Mouse (Mus musculus) gastrocnemius, adult 18-20 months (tissue): ENCODE measurements at regions not wholly inside any gene's neighbourhood (a gene's known extent, or its start where the extent isn't known, plus 50 kb on each side); places are given as distances from the start of the nearest gene placed in this dataset.
"Not testable (repeated sequence)": the region's sequence is repeated elsewhere in the genome, so short reads cannot be mapped to it uniquely, and the experiment has no call there.

Source experiments
- DNase-seq: peaks from one replicate; pipeline ENCODE4 v3.0.0; 2021; ENCODE audit warnings: low spot score

GRCm38 (mm10) chr4:23341240-23341639 is 853.1 kb upstream of the Pou3f2 start:
- no peak for DNase-seq

GRCm38 (mm10) chr4:23338481-23338880 is 850.3 kb upstream of the Pou3f2 start:
- no peak for DNase-seq

GRCm38 (mm10) chr4:23300617-23301016 is 812.5 kb upstream of the Pou3f2 start:
- no peak for DNase-seq

GRCm38 (mm10) chr4:23280087-23280486 is 791.9 kb upstream of the Pou3f2 start:
- no peak for DNase-seq

GRCm38 (mm10) chr4:23275203-23275602 is 787.0 kb upstream of the Pou3f2 start:
- DNase-seq = no peak

- DNase-seq = no peak
Measured at GRCm38 (mm10) chr4:23271947-23272346, 783.8 kb upstream of the Pou3f2 start.

- no peak for DNase-seq
Measured at GRCm38 (mm10) chr4:23260371-23260770, 772.2 kb upstream of the Pou3f2 start.

- no peak for DNase-seq
Measured at GRCm38 (mm10) chr4:23234960-23235359, 746.8 kb upstream of the Pou3f2 start.

GRCm38 (mm10) chr4:23194756-23195155 is 706.6 kb upstream of the Pou3f2 start:
- DNase-seq = not testable (repeated sequence)

GRCm38 (mm10) chr4:23193384-23194135 is 705.4 kb upstream of the Pou3f2 start:
- no peak for DNase-seq

GRCm38 (mm10) chr4:23173811-23174210 is 685.6 kb upstream of the Pou3f2 start:
- DNase-seq = no peak

- DNase-seq = no peak
Measured at GRCm38 (mm10) chr4:23173330-23173729, 685.2 kb upstream of the Pou3f2 start.

GRCm38 (mm10) chr4:23148097-23148849 is 660.1 kb upstream of the Pou3f2 start:
- no peak for DNase-seq

- no peak for DNase-seq
Measured at GRCm38 (mm10) chr4:23133386-23133785, 645.2 kb upstream of the Pou3f2 start.

GRCm38 (mm10) chr4:23101452-23101851 is 613.3 kb upstream of the Pou3f2 start:
- not testable (repeated sequence) for DNase-seq

GRCm38 (mm10) chr4:23079521-23079920 is 591.4 kb upstream of the Pou3f2 start:
- DNase-seq = no peak

- no peak for DNase-seq
Measured at GRCm38 (mm10) chr4:23077603-23078002, 589.4 kb upstream of the Pou3f2 start.

GRCm38 (mm10) chr4:23050701-23051317 is 562.6 kb upstream of the Pou3f2 start:
- DNase-seq = no peak

- no peak for DNase-seq
Measured at GRCm38 (mm10) chr4:23037784-23038183, 549.6 kb upstream of the Pou3f2 start.

- no peak for DNase-seq
Measured at GRCm38 (mm10) chr4:23031271-23031670, 543.1 kb upstream of the Pou3f2 start.

GRCm38 (mm10) chr4:23022177-23022576 is 534.0 kb upstream of the Pou3f2 start:
- no peak for DNase-seq

GRCm38 (mm10) chr4:23010346-23010745 is 522.2 kb upstream of the Pou3f2 start:
- DNase-seq = no peak
